Mouse (Mus musculus): ENCODE measurements around the gene Col16a1. TPM values are rescaled to one million over a fixed set of nuclear protein-coding genes. Genes with fewer than 3 reads are reported as not detected.

Gene Col16a1
- total RNA-seq, 1 experiment = 4.9 TPM

- H3K4me1 ChIP-seq (ENCODE audit: control insufficient read depth in 2 of 2, insufficient read depth in 2 of 2, low read length in 2 of 2, poor library complexity in 1 of 2) = peaks cover 0 to 7% of the 10 kb centered on the region in 2 experiments; a peak in 3 of 4 replicates
- peaks cover 21% of the 10 kb centered on the region for H3K36me3 ChIP-seq (ENCODE audit: control insufficient read depth, insufficient read depth, low read length, poor library complexity, severe bottlenecking)
- no peak overlapping the region for H3K9ac ChIP-seq (ENCODE audit: insufficient read depth, low read depth, low read length, poor library complexity, severe bottlenecking)
- no peak for DNase-seq (ENCODE audit: low read depth, low spot score)
- H3K9me3 ChIP-seq (ENCODE audit: control insufficient read depth, insufficient read depth, low read depth, low read length) = no peaks in the 10 kb centered on the region
- no peak for TF ChIP-seq CHD2 (IDR thresholded peaks at IDR 0.05; ENCODE audit: low read depth, low read length)
- TF ChIP-seq ZC3H11A (IDR thresholded peaks at IDR 0.05; ENCODE audit: borderline replicate concordance, low read depth, low read length) = no peak
- TF ChIP-seq ZNF384 (IDR thresholded peaks at IDR 0.05; ENCODE audit: low read depth, low read length) = no peak
- in situ Hi-C loops (cut with MboI; ENCODE audit: low sequenced_read_pairs in 2 of 2, unreplicated experiment in 2 of 2) = no loop called here
- no peak overlapping the region for H3K4me3 ChIP-seq (ENCODE audit: insufficient read depth in 1 of 2, low read depth in 1 of 2, low read length in 2 of 2, poor library complexity in 1 of 2, severe bottlenecking in 1 of 2)
- H3K27ac ChIP-seq (ENCODE audit: insufficient read depth, low read depth, low read length, poor library complexity, severe bottlenecking) = no peak overlapping the region
Observed at GRCm38 (mm10) chr4:130125935-130126334, 78.3 kb downstream of the Col16a1 start.

GRCm38 (mm10) chr4:130128907-130129306 is 81.3 kb downstream of the Col16a1 start:
- no peak overlapping the region for H3K27ac ChIP-seq (ENCODE audit: insufficient read depth, low read depth, low read length, poor library complexity, severe bottlenecking)
- peaks cover 0 to 3% of the 10 kb centered on the region in 2 experiments; a peak in 2 of 4 replicates for H3K4me1 ChIP-seq (ENCODE audit: control insufficient read depth in 2 of 2, insufficient read depth in 2 of 2, low read length in 2 of 2, poor library complexity in 1 of 2)
- H3K36me3 ChIP-seq (ENCODE audit: control insufficient read depth, insufficient read depth, low read length, poor library complexity, severe bottlenecking) = peaks cover 21% of the 10 kb centered on the region
- no peak overlapping the region for H3K4me3 ChIP-seq (ENCODE audit: insufficient read depth in 1 of 2, low read depth in 1 of 2, low read length in 2 of 2, poor library complexity in 1 of 2, severe bottlenecking in 1 of 2)
- no peak overlapping the region for H3K9ac ChIP-seq (ENCODE audit: insufficient read depth, low read depth, low read length, poor library complexity, severe bottlenecking)
- DNase-seq (ENCODE audit: low read depth, low spot score) = no peak
- in situ Hi-C loops (cut with MboI; ENCODE audit: low sequenced_read_pairs in 2 of 2, unreplicated experiment in 2 of 2) = no loop called here
- no peaks in the 10 kb centered on the region for H3K9me3 ChIP-seq (ENCODE audit: control insufficient read depth, insufficient read depth, low read depth, low read length)
- no peak for TF ChIP-seq HCFC1 (IDR thresholded peaks at IDR 0.05; ENCODE audit: borderline replicate concordance, insufficient read depth, low read length)
- no peak for TF ChIP-seq ZNF384 (IDR thresholded peaks at IDR 0.05; ENCODE audit: low read depth, low read length)
- TF ChIP-seq ZC3H11A (IDR thresholded peaks at IDR 0.05; ENCODE audit: borderline replicate concordance, low read depth, low read length) = no peak
- no peak for TF ChIP-seq MAFK (IDR thresholded peaks at IDR 0.05; ENCODE audit: insufficient read depth, low read depth, low read length)
- no peak for TF ChIP-seq CHD2 (IDR thresholded peaks at IDR 0.05; ENCODE audit: low read depth, low read length)

- Histone ChIP-seq H3K4me3 (ENCODE audit: insufficient read depth in 1 of 2, low read depth in 1 of 2, low read length in 2 of 2, poor library complexity in 1 of 2, severe bottlenecking in 1 of 2) (no peak overlapping the region), H3K27ac (ENCODE audit: insufficient read depth, low read depth, low read length, poor library complexity, severe bottlenecking) (no peak overlapping the region), H3K9ac (ENCODE audit: insufficient read depth, low read depth, low read length, poor library complexity, severe bottlenecking) (no peak overlapping the region), H3K36me3 (ENCODE audit: control insufficient read depth, insufficient read depth, low read length, poor library complexity, severe bottlenecking) (peaks cover 17% of the 10 kb centered on the region), H3K4me1 (ENCODE audit: control insufficient read depth in 2 of 2, insufficient read depth in 2 of 2, low read length in 2 of 2, poor library complexity in 1 of 2) (peaks cover 0 to 3% of the 10 kb centered on the region in 2 experiments; a peak in 2 of 4 replicates), H3K9me3 (ENCODE audit: control insufficient read depth, insufficient read depth, low read depth, low read length) (no peaks in the 10 kb centered on the region)
- in situ Hi-C loops (cut with MboI; ENCODE audit: low sequenced_read_pairs in 2 of 2, unreplicated experiment in 2 of 2) = no loop called here
- DNase-seq (ENCODE audit: low read depth, low spot score) = no peak
- TF ChIP-seq HCFC1 (IDR thresholded peaks at IDR 0.05; ENCODE audit: borderline replicate concordance, insufficient read depth, low read length) (no peak), ZNF384 (IDR thresholded peaks at IDR 0.05; ENCODE audit: low read depth, low read length) (no peak), ZC3H11A (IDR thresholded peaks at IDR 0.05; ENCODE audit: borderline replicate concordance, low read depth, low read length) (no peak), CHD2 (IDR thresholded peaks at IDR 0.05; ENCODE audit: low read depth, low read length) (no peak), MAFK (IDR thresholded peaks at IDR 0.05; ENCODE audit: insufficient read depth, low read depth, low read length) (no peak)
Observed at GRCm38 (mm10) chr4:130130082-130130481, 82.4 kb downstream of the Col16a1 start.

GRCm38 (mm10) chr4:130130641-130131350 is 83.2 kb downstream of the Col16a1 start:
- no peak overlapping the region for H3K27ac ChIP-seq (ENCODE audit: insufficient read depth, low read depth, low read length, poor library complexity, severe bottlenecking)
- TF ChIP-seq ZNF384 (IDR thresholded peaks at IDR 0.05; ENCODE audit: low read depth, low read length) (no peak), CHD2 (IDR thresholded peaks at IDR 0.05; ENCODE audit: low read depth, low read length) (no peak), ZC3H11A (IDR thresholded peaks at IDR 0.05; ENCODE audit: borderline replicate concordance, low read depth, low read length) (no peak)
- H3K9ac ChIP-seq (ENCODE audit: insufficient read depth, low read depth, low read length, poor library complexity, severe bottlenecking) = no peak overlapping the region
- in situ Hi-C loops (cut with MboI; ENCODE audit: low sequenced_read_pairs in 2 of 2, unreplicated experiment in 2 of 2) = no loop called here
- peaks cover 0 to 3% of the 10 kb centered on the region in 2 experiments; a peak in 2 of 4 replicates for H3K4me1 ChIP-seq (ENCODE audit: control insufficient read depth in 2 of 2, insufficient read depth in 2 of 2, low read length in 2 of 2, poor library complexity in 1 of 2)
- peaks cover 11% of the 10 kb centered on the region for H3K36me3 ChIP-seq (ENCODE audit: control insufficient read depth, insufficient read depth, low read length, poor library complexity, severe bottlenecking)
- no peak overlapping the region for H3K4me3 ChIP-seq (ENCODE audit: insufficient read depth in 1 of 2, low read depth in 1 of 2, low read length in 2 of 2, poor library complexity in 1 of 2, severe bottlenecking in 1 of 2)
- H3K9me3 ChIP-seq (ENCODE audit: control insufficient read depth, insufficient read depth, low read depth, low read length) = no peaks in the 10 kb centered on the region
- no peak for DNase-seq (ENCODE audit: low read depth, low spot score)

All from ES-E14 (cell line).